Mouse (Mus musculus) urinary bladder, postnatal 25 days (tissue): ENCODE results near the gene Ccdc124.
A peak's percentile ranks its signal among the peaks of the same experiment; 100 is the strongest.

Source experiments
- DNase-seq: peaks from one replicate; pipeline ENCODE4 v3.0.0; 2022; ENCODE audit warnings: low spot score

Gene Ccdc124

DNA sequence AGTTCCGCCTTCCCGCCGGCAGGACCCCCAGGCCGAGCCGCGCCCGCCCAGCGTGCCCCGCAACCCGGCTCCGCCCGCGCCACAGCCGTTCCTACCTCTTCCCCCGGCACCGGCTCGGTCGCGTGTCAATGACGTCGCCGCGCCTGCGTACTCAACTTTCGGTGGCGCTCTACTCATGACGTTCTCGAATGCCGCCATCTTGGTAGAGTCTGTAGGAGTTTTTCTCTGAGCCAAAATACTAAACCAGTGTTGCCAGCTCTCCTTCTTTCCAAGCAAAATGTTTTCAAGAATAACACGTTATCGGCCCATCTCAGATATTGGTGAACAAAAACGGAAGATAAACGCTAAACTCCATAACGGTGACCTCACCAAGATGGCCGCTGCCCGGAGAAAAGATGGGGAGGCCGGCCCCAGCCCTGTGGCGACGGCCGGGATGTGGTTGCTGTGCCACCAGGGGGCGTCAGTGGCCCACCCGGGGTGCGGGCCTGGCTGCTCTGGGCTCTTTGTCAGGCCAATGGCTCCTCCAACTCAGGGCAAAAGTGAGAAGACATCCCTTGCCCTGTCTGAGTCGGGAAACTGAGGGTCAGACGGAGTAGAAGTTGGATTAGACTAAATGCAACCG is at the start of gene Ccdc124:
Gene Ccdc124, minus strand, starts transcription at position 572 of the 622 bp plus-strand sequence.
- peak; percentile 96 for DNase-seq

DNA sequence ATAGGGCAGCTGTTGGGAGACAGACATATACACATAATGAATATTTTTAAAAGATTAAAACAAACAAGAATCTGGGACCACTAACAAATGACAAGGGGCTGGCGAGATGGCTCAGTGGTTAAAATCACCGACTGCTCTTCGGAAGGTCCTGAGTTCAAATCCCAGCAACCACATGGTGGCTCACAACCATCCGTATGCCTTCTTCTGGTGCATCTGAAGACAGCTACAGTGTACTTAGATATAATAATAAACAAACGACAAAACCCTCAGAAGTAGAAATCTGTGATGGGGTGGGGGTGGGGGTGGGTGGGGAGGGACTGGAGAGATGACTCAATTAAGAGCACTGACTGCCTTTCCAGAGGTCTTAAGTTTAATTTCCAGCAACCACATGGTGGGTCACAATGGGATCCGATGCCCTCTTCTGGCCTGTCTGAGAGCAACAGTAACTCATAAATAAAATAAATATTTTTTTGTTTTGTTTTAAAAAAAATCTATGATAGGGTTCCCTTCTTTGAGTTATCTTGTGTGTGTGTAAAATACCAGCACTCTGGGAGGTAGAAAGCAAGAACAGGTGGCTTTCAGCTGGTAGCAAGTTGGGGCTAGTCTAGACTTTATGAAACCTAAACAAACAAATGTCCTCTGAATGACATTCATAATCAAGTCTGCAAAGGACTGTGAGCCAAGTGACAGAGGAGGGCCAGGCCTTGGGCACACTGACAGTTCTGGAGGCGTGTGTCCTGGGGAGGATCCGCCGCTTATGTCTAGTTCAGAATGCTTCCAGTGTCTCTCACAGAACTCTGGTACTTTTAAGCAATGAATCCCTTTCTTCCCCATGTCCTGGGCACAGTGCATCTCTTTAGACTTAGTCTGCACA is 46.6 kb upstream of the Ccdc124 start:
- no peak for DNase-seq

GRCm38 (mm10) chr8:70914704-70915103 is 41.0 kb upstream of the Ccdc124 start:
- DNase-seq: no peak

DNA sequence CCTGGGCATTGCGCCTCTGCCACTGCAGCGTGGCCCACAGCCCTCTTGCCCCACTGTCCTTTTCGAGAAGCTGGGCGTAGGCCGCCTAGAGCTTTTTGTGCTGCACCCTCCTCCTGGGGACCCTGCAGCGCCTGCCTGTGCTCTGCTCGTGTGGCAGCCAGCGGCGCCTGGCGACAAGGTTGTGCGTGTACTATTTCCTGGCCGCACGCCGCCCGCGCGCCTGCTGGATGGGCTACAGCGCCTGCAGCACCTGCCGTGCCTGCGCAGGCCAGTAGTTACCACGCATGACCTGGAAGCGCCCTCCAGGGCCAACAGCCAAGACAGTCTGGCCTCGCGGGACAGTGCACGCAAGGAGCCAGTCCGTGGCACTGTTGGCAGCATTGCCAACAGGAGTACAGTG is 39.8 kb upstream of the Ccdc124 start:
- DNase-seq: no peak

- DNase-seq: no peak
Observed at GRCm38 (mm10) chr8:70912955-70913354, 39.2 kb upstream of the Ccdc124 start.

- DNase-seq: no peak
Observed at GRCm38 (mm10) chr8:70911596-70911995, 37.9 kb upstream of the Ccdc124 start.

DNA sequence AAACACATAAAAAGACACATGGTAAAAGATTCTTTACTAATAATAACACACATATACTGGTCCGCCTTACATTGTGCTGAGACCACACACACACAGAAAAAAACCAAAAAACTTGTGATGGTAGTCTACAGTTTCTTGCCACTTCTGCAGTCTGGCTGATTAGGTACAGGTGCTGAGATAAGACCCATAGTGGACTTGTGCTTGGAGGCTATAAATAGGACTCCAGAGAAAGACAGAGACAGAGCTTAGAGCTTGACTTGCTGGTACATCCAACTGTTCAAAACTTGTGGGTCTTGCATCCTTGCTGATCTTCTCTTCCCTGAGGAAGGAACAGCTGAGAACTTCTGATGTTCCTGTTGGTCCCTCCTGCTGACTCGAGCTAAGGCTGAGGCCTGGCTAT is 33.8 kb upstream of the Ccdc124 start:
- DNase-seq: no peak

DNA sequence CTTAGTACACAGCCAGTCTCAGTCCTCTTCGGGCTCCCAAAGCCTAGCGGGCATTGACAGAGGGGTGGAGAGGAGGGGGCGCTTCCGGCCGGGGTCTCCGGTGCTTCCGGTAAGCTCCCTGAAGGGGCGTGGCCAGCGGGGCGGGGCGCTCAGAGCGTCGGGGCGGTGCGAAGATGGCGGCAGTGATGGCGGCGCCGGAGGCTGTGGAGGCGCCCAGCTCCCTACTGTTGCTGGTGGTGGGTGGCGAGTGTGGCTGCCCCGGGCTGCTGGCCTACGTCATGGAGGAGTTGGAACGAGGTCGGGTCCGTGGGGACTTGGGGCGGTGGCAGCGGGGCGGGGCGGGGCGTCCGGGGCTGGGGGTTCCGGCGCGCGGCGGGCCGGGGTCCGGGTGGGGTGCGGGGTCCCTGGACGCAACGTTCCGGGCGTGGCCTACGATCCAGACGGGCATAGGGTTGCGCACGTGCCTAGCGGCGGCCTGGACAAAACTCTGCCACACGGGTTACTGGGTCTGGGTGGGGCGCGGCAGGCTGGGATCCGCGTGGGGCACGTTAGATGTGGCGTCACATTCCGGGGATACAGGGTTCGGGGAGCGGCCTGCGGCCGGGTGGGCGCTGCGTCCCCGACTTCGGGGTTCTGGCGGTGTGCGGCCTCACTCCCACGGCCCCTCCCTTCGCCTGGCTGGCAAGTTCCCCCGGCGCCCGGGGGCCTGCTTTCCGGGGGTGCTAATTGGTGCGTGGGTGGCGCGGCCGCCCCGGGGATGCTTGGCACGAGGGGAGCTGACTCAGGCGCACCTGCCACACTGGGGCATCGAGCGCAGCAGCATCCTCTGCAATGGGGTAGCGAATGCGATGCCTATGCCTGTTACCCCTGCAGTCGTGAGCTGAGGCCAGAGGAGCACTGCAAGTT is 32.3 kb upstream of the Ccdc124 start, which contains the start of gene Map1s:
Gene Map1s, plus strand, starts transcription at position 102 of the 906 bp plus-strand sequence.
- peak; percentile 78 for DNase-seq

DNA sequence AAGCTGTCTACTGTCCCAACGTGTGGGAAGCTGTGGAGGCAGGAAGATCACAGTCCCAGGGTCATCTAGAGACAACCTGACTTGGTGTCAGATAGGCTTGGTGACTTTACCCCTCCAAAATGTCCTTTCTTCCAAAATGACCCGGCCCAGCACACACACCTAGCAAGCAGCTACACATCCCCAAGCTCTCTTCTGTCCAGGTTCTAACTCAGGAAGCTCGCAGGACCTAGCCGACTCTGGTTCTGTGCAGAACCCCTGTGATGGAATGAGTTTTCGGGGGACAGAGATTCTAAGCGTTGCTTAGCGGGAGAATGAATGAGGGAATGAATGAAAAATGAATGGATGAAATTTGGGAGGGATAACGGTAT is 31.7 kb upstream of the Ccdc124 start:
- no peak for DNase-seq

- DNase-seq: no peak
Observed at GRCm38 (mm10) chr8:70904532-70904931, 30.8 kb upstream of the Ccdc124 start.

- no peak for DNase-seq
Observed at GRCm38 (mm10) chr8:70903582-70903981, 29.8 kb upstream of the Ccdc124 start.

DNA sequence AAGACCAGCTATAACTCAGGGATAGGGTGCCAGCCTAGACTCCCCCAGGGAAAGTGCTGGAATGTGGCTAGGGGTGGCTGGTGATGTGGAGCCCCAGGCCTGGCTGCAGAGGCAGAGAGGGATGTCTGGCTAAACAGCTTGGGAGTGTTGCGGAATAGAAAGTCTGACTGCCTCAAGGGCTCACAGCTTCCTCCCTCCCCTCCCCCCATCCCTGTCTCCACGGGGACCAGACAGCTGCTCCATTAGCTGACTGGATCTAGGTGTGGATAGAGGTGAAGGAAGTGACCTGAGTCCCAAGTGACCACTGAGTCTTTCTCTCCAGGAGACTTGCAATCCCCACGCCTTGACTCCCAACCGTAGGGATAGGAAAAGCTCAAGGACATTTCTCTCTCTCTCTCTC is 29.4 kb upstream of the Ccdc124 start:
- DNase-seq: no peak

GRCm38 (mm10) chr8:70902211-70902610 is 28.5 kb upstream of the Ccdc124 start:
- DNase-seq: no peak

DNA sequence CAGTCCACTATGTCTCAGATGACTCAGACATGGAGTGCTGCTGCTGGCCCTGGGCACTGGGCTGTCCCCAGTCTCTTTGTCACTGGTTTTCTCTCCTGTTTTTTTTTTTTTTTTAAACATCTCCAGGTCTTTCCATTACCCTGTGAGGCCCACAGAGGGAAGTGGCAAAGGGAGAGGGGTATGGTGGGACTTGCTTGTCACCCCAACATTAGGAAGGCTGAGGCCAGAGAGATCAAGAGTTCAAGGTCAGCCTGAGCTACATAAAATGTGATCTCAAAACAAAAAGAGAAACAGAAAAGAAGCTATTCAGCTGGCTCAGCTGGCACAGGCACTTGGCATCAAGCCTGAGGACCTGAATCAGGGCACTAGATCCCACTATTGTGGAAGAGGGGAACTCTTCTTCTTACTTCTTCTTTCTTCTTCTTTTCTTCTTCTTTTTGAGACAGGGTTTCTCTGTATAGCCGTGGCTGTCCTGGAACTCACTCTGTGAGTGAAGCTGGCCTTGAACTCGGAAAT is 27.2 kb upstream of the Ccdc124 start:
- no peak for DNase-seq

DNA sequence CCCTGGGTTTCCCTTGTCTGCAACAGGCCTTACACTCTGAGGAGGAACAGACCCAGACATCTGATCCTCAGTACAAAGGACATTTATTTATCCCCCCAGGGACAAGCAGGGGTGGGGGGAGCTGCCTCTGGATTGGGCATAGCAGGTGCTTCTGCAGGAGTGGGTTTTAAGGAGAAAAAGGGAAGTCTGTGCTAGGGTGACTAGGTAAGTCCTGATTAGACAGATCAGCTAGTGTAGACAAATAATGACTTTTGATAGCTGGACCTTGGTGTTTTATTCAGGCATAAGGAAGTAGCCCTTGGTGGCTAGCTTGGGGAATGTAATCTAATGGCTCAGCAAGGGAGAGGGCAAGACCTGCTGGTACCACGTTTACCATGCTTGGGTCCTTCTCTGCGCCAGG is 25.5 kb upstream of the Ccdc124 start:
- no peak for DNase-seq

DNA sequence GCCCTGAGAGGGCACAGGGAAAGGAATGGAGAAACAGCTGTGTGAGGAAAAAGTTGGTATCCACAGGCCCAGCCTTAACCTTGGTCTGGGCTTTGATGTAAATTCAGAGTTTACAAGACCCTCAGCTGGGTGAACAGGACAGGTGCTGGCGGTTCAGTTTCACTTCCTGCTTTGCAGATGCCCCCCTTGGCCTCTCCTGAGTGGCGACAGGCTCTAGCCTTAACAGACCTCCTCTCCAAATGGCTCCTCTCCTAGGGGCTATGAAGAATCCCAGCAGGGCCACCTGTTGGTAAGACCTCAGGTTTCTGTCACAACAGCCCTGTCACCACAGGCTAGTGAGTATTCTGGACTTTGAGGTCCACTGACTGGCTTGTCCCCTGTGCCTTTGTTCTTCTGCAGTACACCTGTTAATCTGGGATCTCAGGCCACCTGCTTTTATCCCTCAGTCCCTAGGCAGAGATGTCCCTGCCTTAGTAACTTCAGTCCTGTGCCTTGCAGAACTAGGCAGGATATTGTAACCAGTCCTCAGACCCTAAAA is 25.0 kb upstream of the Ccdc124 start:
- DNase-seq: no peak

- DNase-seq: peak; percentile 84
Observed at GRCm38 (mm10) chr8:70897681-70898413, 24.1 kb upstream of the Ccdc124 start.

- peak; percentile 77 for DNase-seq
Observed at GRCm38 (mm10) chr8:70897021-70897680, 23.4 kb upstream of the Ccdc124 start, which contains the start of gene Rpl18a. Gene Rpl18a (minus strand): TSS chr8:70897412.

- DNase-seq: no peak
Observed at GRCm38 (mm10) chr8:70896316-70897020, 22.7 kb upstream of the Ccdc124 start.
